Mouse (Mus musculus): ENCODE measurements around the gene Ubl3.

DNA sequence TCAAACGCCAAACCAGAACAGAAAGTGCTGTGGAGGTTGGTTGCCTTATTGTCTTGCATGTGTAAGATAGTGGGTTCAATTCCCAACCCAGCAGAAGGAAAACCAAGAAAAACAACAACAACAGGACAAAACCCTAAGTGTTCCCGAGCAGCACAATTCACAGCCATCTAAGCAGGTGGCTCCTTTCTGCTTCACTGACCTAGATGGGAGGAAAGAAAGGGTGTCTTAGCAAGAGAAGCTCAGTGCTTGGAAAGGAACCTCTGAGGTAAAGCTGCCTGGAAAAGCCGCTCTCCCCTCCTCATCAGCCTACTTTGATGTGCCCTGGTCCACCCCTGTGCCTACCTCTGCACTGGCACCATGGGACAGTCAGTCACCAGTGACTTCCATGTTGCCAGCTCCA, 70.8 kb downstream of the Ubl3 start:
- no peak for TF ChIP-seq POLR2AphosphoS5 (IDR thresholded peaks at IDR 0.05; ENCODE audit: insufficient replicate concordance, low read depth, low read length)
- TF ChIP-seq CTCF (IDR thresholded peaks at IDR 0.05; ENCODE audit: low read depth, low read length), result no peak
- TF ChIP-seq GATA1 (IDR thresholded peaks at IDR 0.05; ENCODE audit: borderline replicate concordance, low read length), result no peak
